Mouse (Mus musculus) frontal cortex, adult (tissue): ENCODE results near the gene Wnt5a.
A peak's percentile ranks its signal among the peaks of the same experiment; 100 is the strongest.

Experiments
- ATAC-seq: cut with Nextera tagmentation; 2 replicates; pipeline ENCODE4 v1.9.2; 2017; ENCODE audit warnings: mild to moderate bottlenecking, moderate library complexity, mixed read lengths; ENCODE audit not compliant: low TSS enrichment

The Wnt5a gene

DNA sequence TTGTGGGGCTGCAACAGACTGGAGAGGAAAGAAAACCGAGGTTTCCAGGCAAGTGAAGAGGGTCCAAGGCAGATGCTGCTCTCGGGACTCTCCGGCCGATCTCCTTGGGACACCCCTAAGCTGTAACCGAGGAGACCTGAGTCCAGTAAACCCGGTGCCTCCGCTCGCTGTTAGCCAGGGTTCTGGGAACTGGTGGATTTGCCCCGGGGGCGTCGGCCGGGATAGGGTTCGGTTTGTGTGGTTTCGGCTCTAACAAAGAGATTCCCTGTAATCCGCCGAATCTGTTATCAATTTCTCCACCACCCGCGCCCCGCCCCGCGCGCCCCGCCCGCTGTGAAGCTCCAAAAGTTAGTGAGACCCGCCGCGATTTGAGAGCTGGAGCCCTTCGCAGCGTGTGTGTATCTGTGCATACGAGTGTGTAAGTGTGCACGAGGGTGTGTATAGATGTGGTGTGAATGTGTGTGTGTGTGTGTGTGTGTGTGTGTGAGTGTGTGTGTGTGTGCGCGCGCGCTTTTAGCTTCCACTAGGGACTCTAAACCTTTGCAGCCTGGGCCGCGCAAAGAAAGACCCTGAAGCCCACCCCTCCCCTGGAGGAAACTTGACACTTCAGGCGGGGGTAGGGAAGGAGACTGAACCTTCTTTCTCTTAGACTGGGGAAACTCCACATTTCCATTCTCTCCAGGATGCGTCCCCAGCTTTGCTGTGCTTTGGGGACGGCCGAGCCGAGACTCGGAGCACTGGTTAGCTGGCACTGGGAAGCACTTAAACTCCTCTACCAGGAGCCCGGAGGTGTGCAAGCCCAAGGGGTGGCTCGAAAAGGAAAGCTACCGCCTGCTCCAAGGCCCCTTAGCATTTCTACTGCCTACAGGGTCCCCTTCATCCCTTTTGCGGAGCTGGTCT is 5.1 kb downstream of the Wnt5a start:
- ATAC-seq = no peak

- 0 out of 2 replicates have a peak, but pooled peaks have one; percentile 35 for ATAC-seq
Observed at GRCm38 (mm10) chr14:28510341-28511028, 5.9 kb downstream of the Wnt5a start.

DNA sequence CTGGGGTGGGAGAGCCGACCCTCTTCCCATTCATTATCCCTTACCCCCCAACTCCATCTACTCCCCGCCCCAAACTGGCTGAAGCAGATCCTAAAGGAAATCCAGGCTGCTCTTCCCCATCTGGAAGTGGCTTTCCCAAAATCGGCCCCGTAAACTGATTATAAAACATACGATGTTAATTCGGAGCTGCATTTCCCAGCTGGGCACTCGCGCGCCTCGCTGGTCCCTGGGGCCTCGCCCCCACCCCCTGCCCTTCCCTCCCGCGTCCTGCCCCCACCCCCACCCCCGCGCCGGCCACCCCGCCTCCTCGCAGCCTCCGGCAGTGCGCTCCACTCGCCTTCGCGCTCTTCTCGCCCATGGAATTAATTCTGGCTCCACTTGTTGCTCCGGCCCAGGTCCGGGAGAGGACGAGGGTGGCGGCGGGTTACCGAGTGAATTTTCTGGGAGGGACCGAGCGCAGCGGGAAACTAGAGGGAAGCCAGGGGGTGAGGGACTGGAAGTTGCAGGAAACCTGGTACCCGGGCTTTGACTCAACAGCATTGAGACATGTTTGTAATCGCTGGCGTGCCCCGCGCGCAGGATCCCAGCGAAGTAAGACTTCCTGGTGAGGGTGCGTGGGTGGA is 6.6 kb downstream of the Wnt5a start:
- no peak for ATAC-seq

DNA sequence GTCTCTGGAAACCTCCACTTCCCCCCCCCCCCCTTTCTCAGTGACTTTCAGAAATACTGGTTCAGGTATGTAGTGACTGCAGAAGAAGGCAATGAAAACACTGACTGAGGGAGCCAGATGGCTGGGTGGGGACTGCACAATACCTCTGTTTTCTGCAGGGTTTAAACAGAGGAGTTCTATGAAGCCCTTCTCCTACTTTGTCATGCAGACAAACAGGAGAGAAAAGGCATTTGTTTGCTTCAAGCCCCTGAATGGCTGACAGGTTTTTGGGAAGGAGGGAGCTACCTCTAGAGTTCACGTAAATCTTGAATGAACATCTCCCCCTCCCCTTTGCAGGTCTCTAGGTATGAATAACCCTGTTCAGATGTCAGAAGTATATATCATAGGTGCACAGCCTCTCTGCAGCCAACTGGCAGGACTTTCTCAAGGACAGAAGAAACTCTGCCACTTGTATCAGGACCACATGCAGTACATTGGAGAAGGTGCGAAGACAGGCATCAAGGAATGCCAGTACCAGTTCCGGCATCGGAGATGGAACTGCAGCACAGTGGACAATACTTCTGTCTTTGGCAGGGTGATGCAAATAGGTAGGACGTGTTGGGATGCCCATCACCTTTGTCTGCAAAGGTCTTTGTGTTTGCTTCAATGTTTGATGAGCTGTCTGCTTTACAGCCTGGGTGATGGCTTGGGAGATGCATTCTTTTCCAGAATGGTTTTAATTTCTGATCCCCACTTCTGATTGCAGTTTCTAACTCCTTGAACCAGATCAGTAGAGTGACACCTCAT is 8.4 kb downstream of the Wnt5a start:
- no peak for ATAC-seq

- ATAC-seq = no peak
Observed at GRCm38 (mm10) chr14:28514171-28514570, 9.6 kb downstream of the Wnt5a start.

GRCm38 (mm10) chr14:28515331-28515730 is 10.8 kb downstream of the Wnt5a start:
- ATAC-seq = no peak

DNA sequence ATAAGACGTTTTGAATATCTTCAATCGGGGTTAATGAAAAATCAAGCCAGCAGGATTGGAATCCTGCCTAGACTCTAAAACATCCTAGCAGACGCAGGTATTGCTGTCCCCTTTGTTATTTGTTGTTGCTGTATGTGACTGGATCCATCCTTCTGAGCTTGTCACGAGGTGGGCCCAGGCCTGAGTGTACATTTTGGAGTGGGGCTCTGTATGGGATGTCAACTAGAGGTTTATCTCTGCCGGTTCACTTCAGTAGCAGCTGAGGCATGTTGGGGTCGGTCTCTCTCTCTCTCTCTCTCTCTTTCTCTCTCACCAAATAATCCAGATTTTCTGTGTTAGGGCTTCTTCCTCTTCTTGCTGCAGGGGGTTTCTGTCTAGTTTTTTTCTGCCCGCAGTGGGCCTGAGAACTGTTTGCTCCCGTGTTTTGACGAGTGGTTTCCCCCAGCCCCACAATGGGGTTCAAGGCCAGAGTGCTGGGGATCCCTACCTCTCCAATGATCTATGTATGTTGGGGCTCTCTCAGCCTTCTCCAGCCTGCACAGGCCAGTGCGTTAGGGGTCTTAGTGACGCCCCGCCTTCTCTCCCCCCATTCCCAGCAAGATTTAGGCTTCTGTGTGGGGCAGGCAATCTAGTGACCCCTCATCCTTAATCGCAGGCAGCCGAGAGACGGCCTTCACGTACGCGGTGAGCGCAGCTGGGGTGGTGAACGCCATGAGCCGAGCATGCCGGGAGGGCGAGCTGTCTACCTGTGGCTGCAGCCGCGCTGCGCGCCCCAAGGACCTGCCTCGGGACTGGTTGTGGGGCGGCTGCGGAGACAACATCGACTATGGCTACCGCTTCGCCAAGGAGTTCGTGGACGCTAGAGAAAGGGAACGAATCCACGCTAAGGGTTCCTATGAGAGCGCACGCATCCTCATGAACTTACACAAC is 13.3 kb downstream of the Wnt5a start:
- ATAC-seq = no peak

GRCm38 (mm10) chr14:28521106-28521505 is 16.6 kb downstream of the Wnt5a start:
- no peak for ATAC-seq

DNA sequence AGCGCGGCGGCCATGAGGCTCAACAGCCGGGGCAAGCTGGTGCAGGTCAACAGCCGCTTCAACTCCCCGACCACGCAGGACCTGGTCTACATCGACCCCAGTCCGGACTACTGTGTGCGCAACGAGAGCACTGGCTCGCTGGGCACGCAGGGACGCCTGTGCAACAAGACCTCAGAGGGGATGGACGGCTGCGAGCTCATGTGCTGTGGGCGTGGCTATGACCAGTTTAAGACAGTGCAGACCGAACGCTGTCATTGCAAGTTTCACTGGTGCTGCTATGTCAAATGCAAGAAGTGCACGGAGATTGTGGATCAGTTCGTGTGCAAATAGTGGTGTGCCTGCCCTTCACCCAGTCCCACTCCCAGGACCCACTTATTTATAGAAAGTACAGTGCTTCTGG is 18.1 kb downstream of the Wnt5a start:
- ATAC-seq = no peak

DNA sequence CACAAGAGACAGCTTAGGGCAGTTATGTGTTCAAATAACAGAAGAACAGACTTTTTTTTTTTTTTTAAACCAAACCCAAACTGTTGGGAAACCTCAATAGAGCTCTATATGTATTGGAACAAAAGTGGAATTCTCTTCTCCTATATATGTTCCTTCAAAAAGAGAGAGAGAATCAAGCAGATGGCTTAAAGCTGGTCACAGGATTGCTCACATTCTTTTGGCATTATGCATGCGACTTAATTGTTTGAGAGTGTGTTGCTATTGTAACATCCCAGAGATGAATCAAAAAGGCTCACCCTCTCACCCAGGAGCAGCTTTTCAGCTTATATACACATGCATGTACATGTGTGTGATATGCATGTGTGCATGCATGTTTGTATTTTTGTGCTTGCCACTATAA is 21.0 kb downstream of the Wnt5a start:
- ATAC-seq = no peak

GRCm38 (mm10) chr14:28528151-28528685 is 23.7 kb downstream of the Wnt5a start:
- ATAC-seq = no peak

- no peak for ATAC-seq
Observed at GRCm38 (mm10) chr14:28531531-28531930, 27.0 kb downstream of the Wnt5a start.

- no peak for ATAC-seq
Observed at GRCm38 (mm10) chr14:28532943-28533342, 28.4 kb downstream of the Wnt5a start.

GRCm38 (mm10) chr14:28533876-28534275 is 29.3 kb downstream of the Wnt5a start:
- ATAC-seq = no peak

DNA sequence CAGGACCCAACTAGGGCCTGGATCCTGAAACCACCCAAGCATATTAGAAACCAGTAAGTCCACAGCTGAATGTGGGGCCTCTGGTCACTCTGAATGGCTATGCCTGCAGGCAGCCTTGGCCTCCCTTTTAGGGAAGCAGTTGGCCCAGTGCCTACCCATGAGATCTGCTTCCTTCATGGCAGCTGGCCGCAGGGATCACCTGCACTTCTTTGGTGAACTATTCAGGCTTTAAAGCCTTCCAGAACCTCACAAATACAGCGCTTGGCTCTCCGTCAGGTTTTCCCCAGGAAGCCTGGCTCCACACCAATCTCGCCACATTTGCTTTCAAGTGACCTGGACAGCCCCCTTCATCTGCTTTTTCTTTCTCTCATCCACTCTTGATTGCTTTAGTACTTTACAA is 31.3 kb downstream of the Wnt5a start:
- ATAC-seq = no peak

- ATAC-seq = no peak
Observed at GRCm38 (mm10) chr14:28539577-28539976, 35.0 kb downstream of the Wnt5a start.

GRCm38 (mm10) chr14:28542117-28542741 is 37.7 kb downstream of the Wnt5a start:
- ATAC-seq = no peak

DNA sequence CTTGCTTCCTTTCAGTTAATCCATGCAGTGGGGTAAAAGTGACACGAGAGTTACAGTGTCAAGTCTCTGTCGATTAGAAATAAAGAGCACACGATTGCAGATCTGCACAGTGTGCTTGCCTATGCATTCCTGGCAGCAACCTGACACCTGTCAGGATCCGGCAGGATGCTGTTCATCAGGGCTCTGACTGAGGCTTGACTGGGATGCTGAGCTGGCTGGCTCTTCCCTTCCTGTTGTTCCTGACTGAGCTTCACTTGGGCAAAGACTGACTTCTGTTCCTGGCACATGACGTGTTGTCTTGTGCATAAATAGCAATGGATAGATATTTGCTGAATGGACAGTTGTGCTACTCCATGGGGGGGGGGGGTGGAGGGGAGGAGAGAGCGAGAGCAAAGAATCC is 57.3 kb downstream of the Wnt5a start:
- no peak for ATAC-seq
